Mouse (Mus musculus) frontal cortex, postnatal 36 days (tissue): Measurements from ENCODE around the gene Higd2a.
"Not testable (repeated sequence)": the region's sequence is repeated elsewhere in the genome, so short reads cannot be mapped to it uniquely, and the experiment has no call there.

Experiments
- DNase-seq, 2 experiments: peaks; one replicate each; pipeline ENCODE4 v3.0.0; 2022; ENCODE audit warnings: low spot score in 2 of 2

The Higd2a gene

GRCm38 (mm10) chr13:54582126-54582525 lies 7.9 kb upstream of the Higd2a start:
- no peak for DNase-seq

- no peak for DNase-seq
Measured at GRCm38 (mm10) chr13:54582860-54583259, 7.1 kb upstream of the Higd2a start.

GRCm38 (mm10) chr13:54585831-54586230 lies 4.2 kb upstream of the Higd2a start:
- no peak for DNase-seq

- DNase-seq: no peak
Measured at GRCm38 (mm10) chr13:54589414-54589995, 502 bp upstream of the Higd2a start.

- DNase-seq: no peak
Measured at GRCm38 (mm10) chr13:54591776-54592356, 1.9 kb downstream of the Higd2a start.

GRCm38 (mm10) chr13:54593617-54594016 lies 3.6 kb downstream of the Higd2a start:
- no peak for DNase-seq

GRCm38 (mm10) chr13:54596107-54596690 lies 6.2 kb downstream of the Higd2a start:
- no peak for DNase-seq

GRCm38 (mm10) chr13:54596870-54597269 lies 6.9 kb downstream of the Higd2a start:
- DNase-seq: no peak

GRCm38 (mm10) chr13:54598622-54599143 lies 8.7 kb downstream of the Higd2a start:
- no peak for DNase-seq

- no peak for DNase-seq
Measured at GRCm38 (mm10) chr13:54602639-54603111, 12.7 kb downstream of the Higd2a start.

GRCm38 (mm10) chr13:54603501-54603900 lies 13.5 kb downstream of the Higd2a start:
- no peak for DNase-seq

GRCm38 (mm10) chr13:54604221-54604620 lies 14.2 kb downstream of the Higd2a start:
- no peak for DNase-seq

GRCm38 (mm10) chr13:54605426-54605825 lies 15.4 kb downstream of the Higd2a start:
- DNase-seq: no peak

- DNase-seq: no peak
Measured at GRCm38 (mm10) chr13:54607204-54607603, 17.2 kb downstream of the Higd2a start.

- DNase-seq: no peak
Measured at GRCm38 (mm10) chr13:54608002-54608401, 18.0 kb downstream of the Higd2a start.

GRCm38 (mm10) chr13:54608666-54609065 lies 18.7 kb downstream of the Higd2a start:
- DNase-seq: peak; percentile 44 to 48

GRCm38 (mm10) chr13:54609301-54609700 lies 19.3 kb downstream of the Higd2a start:
- DNase-seq: no peak

- peak; percentile 37 to 38 for DNase-seq
Measured at GRCm38 (mm10) chr13:54610613-54610971, 20.6 kb downstream of the Higd2a start.

GRCm38 (mm10) chr13:54610972-54611754 lies 21.2 kb downstream of the Higd2a start, which contains the start of gene Cltb:
TSS of gene Cltb (minus strand) at chr13:54611344.
- DNase-seq: peak; percentile 91 to 93

- not testable (repeated sequence) for DNase-seq
Measured at GRCm38 (mm10) chr13:54613141-54613540, 23.1 kb downstream of the Higd2a start.

GRCm38 (mm10) chr13:54616307-54616706 lies 26.3 kb downstream of the Higd2a start:
- no peak for DNase-seq

GRCm38 (mm10) chr13:54616998-54617397 lies 27.0 kb downstream of the Higd2a start:
- DNase-seq: no peak
